Comparison of ENCODE assay signal across 8 mouse cellular contexts in genomic region chr11:4972967-4973870, GRCm38 (mm10). TPM values are rescaled to one million over a fixed set of nuclear protein-coding genes. Genes with fewer than 3 reads are reported as not detected.
DNase-seq lines count a peak whose midpoint lies in the region; ATAC-seq lines count a peak whose summit lies in the region.

No protein-coding gene starts in this region.

- no peak overlapping the region for H3K4me2 ChIP-seq in midbrain, embryonic 14.5 days (ENCODE audit: low read length)
- no peak overlapping the region for H3K4me2 ChIP-seq in midbrain, embryonic 11.5 days
- H3K4me2 ChIP-seq in hindbrain, embryonic 16.5 days (ENCODE audit: low read length): no peak overlapping the region
- no peak overlapping the region for H3K4me2 ChIP-seq in limb, embryonic 13.5 days (replicated peaks)

- no peak overlapping the region for H3K4me3 ChIP-seq in midbrain, embryonic 14.5 days (replicated peaks; ENCODE audit: low read depth, low read length)
- H3K4me3 ChIP-seq in midbrain, embryonic 11.5 days (ENCODE audit: low read depth, low read length): no peak overlapping the region
- no peak overlapping the region for H3K4me3 ChIP-seq in embryonic facial prominence, embryonic 10.5 days
- no peak overlapping the region for H3K4me3 ChIP-seq in hindbrain, embryonic 16.5 days (ENCODE audit: low read length)
- H3K4me3 ChIP-seq in limb, embryonic 13.5 days: no peak overlapping the region

- no peaks in the 10 kb centered on the region for H3K27me3 ChIP-seq in midbrain, embryonic 14.5 days (ENCODE audit: control insufficient read depth, insufficient read depth, low read length)
- no peaks in the 10 kb centered on the region for H3K27me3 ChIP-seq in midbrain, embryonic 11.5 days (ENCODE audit: control insufficient read depth, insufficient read depth, low read length)
- 0 out of 2 replicates have a peak, but pooled peaks cover 10% of the 10 kb centered on the region for H3K27me3 ChIP-seq in embryonic facial prominence, embryonic 10.5 days (replicated peaks; ENCODE audit: low read depth, poor library complexity, severe bottlenecking)
- H3K27me3 ChIP-seq in hindbrain, embryonic 16.5 days (replicated peaks; ENCODE audit: control insufficient read depth, insufficient read depth, low read length): no peaks in the 10 kb centered on the region
- H3K27me3 ChIP-seq in limb, embryonic 13.5 days: peaks cover 60% of the 10 kb centered on the region

- ATAC-seq in midbrain, embryonic 14.5 days (ENCODE audit: low FRiP score, low TSS enrichment): no peak
- ATAC-seq in midbrain, embryonic 11.5 days (ENCODE audit: low FRiP score): no peak
- ATAC-seq in hindbrain, embryonic 16.5 days: peak; percentile 53; the same call in 1 of the 2 replicates
- ATAC-seq in limb, embryonic 13.5 days (ENCODE audit: low FRiP score, low read depth): 0 out of 2 replicates have a peak, but pooled peaks have one; percentile 51

- H3K9me3 ChIP-seq in midbrain, embryonic 14.5 days (ENCODE audit: control insufficient read depth, low read length): no peaks in the 10 kb centered on the region
- no peaks in the 10 kb centered on the region for H3K9me3 ChIP-seq in midbrain, embryonic 11.5 days (ENCODE audit: control insufficient read depth, low read length)
- no peaks in the 10 kb centered on the region for H3K9me3 ChIP-seq in embryonic facial prominence, embryonic 10.5 days
- H3K9me3 ChIP-seq in hindbrain, embryonic 16.5 days (ENCODE audit: control insufficient read depth, low read length): no peaks in the 10 kb centered on the region
- no peaks in the 10 kb centered on the region for H3K9me3 ChIP-seq in limb, embryonic 13.5 days

- no peak overlapping the region for H3K27ac ChIP-seq in midbrain, embryonic 14.5 days (replicated peaks; ENCODE audit: low read depth, low read length)
- no peak overlapping the region for H3K27ac ChIP-seq in midbrain, embryonic 11.5 days (ENCODE audit: low read depth, low read length)
- H3K27ac ChIP-seq in embryonic facial prominence, embryonic 10.5 days (replicated peaks): no peak overlapping the region
- no peak overlapping the region for H3K27ac ChIP-seq in hindbrain, embryonic 16.5 days (ENCODE audit: low read depth, low read length)
- H3K27ac ChIP-seq in limb, embryonic 13.5 days: no peak overlapping the region

- H3K36me3 ChIP-seq in midbrain, embryonic 14.5 days (ENCODE audit: control insufficient read depth, insufficient read depth, low read length): no peaks in the 10 kb centered on the region
- H3K36me3 ChIP-seq in midbrain, embryonic 11.5 days (ENCODE audit: control insufficient read depth, insufficient read depth, low read length): no peaks in the 10 kb centered on the region
- no peaks in the 10 kb centered on the region for H3K36me3 ChIP-seq in embryonic facial prominence, embryonic 10.5 days (replicated peaks)
- no peaks in the 10 kb centered on the region for H3K36me3 ChIP-seq in hindbrain, embryonic 16.5 days (ENCODE audit: control insufficient read depth, insufficient read depth, low read length)
- H3K36me3 ChIP-seq in limb, embryonic 13.5 days: no peaks in the 10 kb centered on the region

- H3K9ac ChIP-seq in midbrain, embryonic 14.5 days (replicated peaks; ENCODE audit: low read length): no peak overlapping the region
- H3K9ac ChIP-seq in midbrain, embryonic 11.5 days (ENCODE audit: low read length): no peak overlapping the region
- H3K9ac ChIP-seq in hindbrain, embryonic 16.5 days (ENCODE audit: low read depth, low read length): no peak overlapping the region
- no peak overlapping the region for H3K9ac ChIP-seq in limb, embryonic 13.5 days

- peak; percentile 82 for DNase-seq in midbrain, embryonic 14.5 days
- DNase-seq in midbrain, embryonic 11.5 days (ENCODE audit: low spot score, missing footprints): no peak
- peak; percentile 53 for DNase-seq in adrenal gland, adult 2 months
- peak; percentile 64 for DNase-seq in embryonic facial prominence, embryonic 10.5 days (ENCODE audit: low spot score)
- DNase-seq in natural killer cell, adult 2 months (ENCODE audit: low spot score in 2 of 2): peak; percentile 47 to 63
- DNase-seq in thymus, postnatal 0 days (ENCODE audit: low spot score): peak; percentile 80

- H3K4me1 ChIP-seq in midbrain, embryonic 14.5 days (ENCODE audit: control insufficient read depth, insufficient read depth, low read length): no peaks in the 10 kb centered on the region
- no peaks in the 10 kb centered on the region for H3K4me1 ChIP-seq in midbrain, embryonic 11.5 days (ENCODE audit: control insufficient read depth, insufficient read depth, low read length)
- peaks cover 7% of the 10 kb centered on the region; the same call in 1 of the 2 replicates for H3K4me1 ChIP-seq in embryonic facial prominence, embryonic 10.5 days
- H3K4me1 ChIP-seq in hindbrain, embryonic 16.5 days (ENCODE audit: control insufficient read depth, insufficient read depth, low read depth, low read length): no peaks in the 10 kb centered on the region
- 0 out of 2 replicates have a peak, but pooled peaks cover 3% of the 10 kb centered on the region for H3K4me1 ChIP-seq in limb, embryonic 13.5 days

- WGBS in midbrain, embryonic 14.5 days: 60% methylated on average over 13 of the region's 13 CpGs
- WGBS in midbrain, embryonic 11.5 days: 64% methylated on average over 13 of the region's 13 CpGs
- WGBS in embryonic facial prominence, embryonic 10.5 days: 62% methylated on average over 13 of the region's 13 CpGs
- 50% methylated on average over 13 of the region's 13 CpGs for WGBS in hindbrain, embryonic 16.5 days
- 58% methylated on average over 13 of the region's 13 CpGs for WGBS in limb, embryonic 13.5 days

RNA-seq across cellular contexts. Expression of gene Ap1b1, which starts 13.4 kb away (rescaled TPM):
- polyA plus RNA-seq in midbrain, embryonic 14.5 days (2014; fragmentation: Nextera tagmentation; extraction: Ambion mirVana): 84.7 and 96.5 TPM in 2 replicates
- polyA plus RNA-seq in midbrain, embryonic 11.5 days (2014; fragmentation: Nextera tagmentation; extraction: Ambion mirVana): 59.5 and 61.6 TPM in 2 replicates
- total RNA-seq in adrenal gland, adult 2 months (2021): 10 to 100 TPM; 59.0 to 78.0 TPM
- 68.2 and 111 TPM in 2 replicates for polyA plus RNA-seq in adrenal gland, adult 2 months (2012; rRNA removed)
- 58.6 and 60.2 TPM in 2 replicates for polyA plus RNA-seq in embryonic facial prominence, embryonic 10.5 days (2016; fragmentation: Nextera tagmentation; extraction: Ambion mirVana)
- 102 and 116 TPM in 2 replicates for polyA plus RNA-seq in hindbrain, embryonic 16.5 days (2015; fragmentation: Nextera tagmentation; extraction: Ambion mirVana)
- 49.9 and 54.4 TPM in 2 replicates for polyA plus RNA-seq in limb, embryonic 13.5 days (2015; fragmentation: Nextera tagmentation; extraction: Ambion mirVana)
- polyA plus RNA-seq in thymus, postnatal 0 days (2015; fragmentation: Nextera tagmentation; extraction: Ambion mirVana): 56.7 and 59.0 TPM in 2 replicates

RNA-seq across cellular contexts. Expression of gene Nefh, which starts 25.4 kb away (rescaled TPM):
- 3.2 and 3.5 TPM in 2 replicates for polyA plus RNA-seq in midbrain, embryonic 14.5 days (2014; fragmentation: Nextera tagmentation; extraction: Ambion mirVana)
- 0.77 and 0.79 TPM in 2 replicates for polyA plus RNA-seq in midbrain, embryonic 11.5 days (2014; fragmentation: Nextera tagmentation; extraction: Ambion mirVana)
- 1 to 10 TPM; 2.1 TPM for total RNA-seq in adrenal gland, adult 2 months (2021)
- 0.71 and 2.5 TPM in 2 replicates for polyA plus RNA-seq in adrenal gland, adult 2 months (2012; rRNA removed)
- 0.14 and 0.25 TPM in 2 replicates for polyA plus RNA-seq in embryonic facial prominence, embryonic 10.5 days (2016; fragmentation: Nextera tagmentation; extraction: Ambion mirVana)
- 11.9 and 14.3 TPM in 2 replicates for polyA plus RNA-seq in hindbrain, embryonic 16.5 days (2015; fragmentation: Nextera tagmentation; extraction: Ambion mirVana)
- polyA plus RNA-seq in limb, embryonic 13.5 days (2015; fragmentation: Nextera tagmentation; extraction: Ambion mirVana): 0.08 and 0.18 TPM in 2 replicates
- polyA plus RNA-seq in thymus, postnatal 0 days (2015; fragmentation: Nextera tagmentation; extraction: Ambion mirVana): 3.1 and 3.9 TPM in 2 replicates

Comparison
In these comparisons a context has a peak if more than half of its experiments do, and no peak if none do; other contexts are left out.
1. ATAC-seq: peak in hindbrain, embryonic 16.5 days (single experiment) and limb, embryonic 13.5 days (single experiment); none in midbrain, embryonic 14.5 days (single experiment) and midbrain, embryonic 11.5 days (single experiment).